Mouse (Mus musculus) CH12.LX (cell line): Measurements from ENCODE around the gene Atp5d. TPM values are rescaled to one million over a fixed set of nuclear protein-coding genes. Genes with fewer than 3 reads are reported as not detected.

Experiments
- DNase-seq: peaks from one replicate; pipeline ENCODE4 v3.0.0-alpha.2; 2013; ENCODE audit errors: extremely low read depth
- H3K27ac ChIP-seq: 2 replicates; pipeline ENCODE4 v1.5.1; 2012; ENCODE audit warnings: low read depth, mild to moderate bottlenecking, control low read depth, moderate library complexity; ENCODE audit not compliant: insufficient read depth
- H3K27me3 ChIP-seq: replicated peaks from 2 replicates; pipeline ENCODE3; 2012; ENCODE audit warnings: inconsistent platforms
- H3K36me3 ChIP-seq, 2 experiments: replicated peaks in 1 of 2; 2 replicates each; pipeline versions ENCODE3 to v1.6.1; 2012; ENCODE audit warnings: inconsistent platforms in 1 of 2, low read length in 1 of 2, mild to moderate bottlenecking in 1 of 2, mixed read lengths in 1 of 2, moderate library complexity in 1 of 2; ENCODE audit not compliant: control insufficient read depth in 1 of 2, insufficient read depth in 1 of 2
- H3K4me1 ChIP-seq, 2 experiments: 2 replicates each; pipeline ENCODE4 v1.6.1; 2012; ENCODE audit warnings: inconsistent platforms in 1 of 2, moderate library complexity in 1 of 2; ENCODE audit not compliant: insufficient read depth in 2 of 2, control insufficient read depth in 1 of 2
- H3K4me2 ChIP-seq: 2 replicates; pipeline ENCODE4 v1.6.1; 2012; ENCODE audit warnings: low read depth, mild to moderate bottlenecking, control low read depth; ENCODE audit not compliant: poor library complexity, insufficient read depth, severe bottlenecking
- H3K4me3 ChIP-seq, 3 experiments: fragments of 150-350 bp in 1 of 3; sonication (generic) in 1 of 3; replicated peaks in 1 of 3; 2 replicates each; pipeline versions ENCODE3 to v1.5.1; 2011 to 2012; ENCODE audit warnings: low read depth in 2 of 3, low read length in 2 of 3, mild to moderate bottlenecking in 2 of 3, moderate library complexity in 2 of 3, control low read depth in 1 of 3, improper control_type of control experiment in 1 of 3, inconsistent platforms in 1 of 3, mixed read lengths in 1 of 3; ENCODE audit not compliant: poor library complexity in 1 of 3
- H3K79me2 ChIP-seq: replicated peaks from 2 replicates; pipeline ENCODE4 v1.6.1; 2012; ENCODE audit warnings: mild to moderate bottlenecking, moderate library complexity; ENCODE audit not compliant: control insufficient read depth, poor library complexity, insufficient read depth, severe bottlenecking; ENCODE audit errors: extremely low read depth
- H3K9ac ChIP-seq: 2 replicates; pipeline ENCODE4 v1.6.1; 2012; ENCODE audit warnings: low read depth, mild to moderate bottlenecking, control low read depth, moderate library complexity; ENCODE audit not compliant: insufficient read depth
- H3K9me3 ChIP-seq: replicated peaks from 2 replicates; pipeline ENCODE3; 2012; ENCODE audit warnings: low read length, inconsistent platforms, mixed read lengths
- BHLHE40 ChIP-seq: IDR thresholded peaks from 2 replicates; pipeline ENCODE4 v1.6.1; 2011; ENCODE audit warnings: mild to moderate bottlenecking, low read depth, low read length, improper control_type of control experiment
- CHD1 ChIP-seq: IDR thresholded peaks from 2 replicates; pipeline ENCODE4 v1.6.1; 2012; ENCODE audit warnings: low read depth, low read length, improper control_type of control experiment, inconsistent platforms
- CHD2 ChIP-seq: IDR thresholded peaks from 2 replicates; pipeline ENCODE4 v1.6.1; 2011; ENCODE audit warnings: low read length, improper control_type of control experiment
- CTCF ChIP-seq, 2 experiments: IDR thresholded peaks in 1 of 2; conservative IDR thresholded peaks in 1 of 2; 2 replicates each; pipeline ENCODE4 v1.5.1; 2011 to 2012; ENCODE audit warnings: low read depth in 2 of 2, low read length in 2 of 2, improper control_type of control experiment in 1 of 2, inconsistent platforms in 1 of 2, mild to moderate bottlenecking in 1 of 2, moderate library complexity in 1 of 2
- ELF1 ChIP-seq: IDR thresholded peaks from 2 replicates; pipeline ENCODE4 v1.6.1; 2014; ENCODE audit warnings: low read depth, mild to moderate bottlenecking, inconsistent platforms, low read length, improper control_type of control experiment
- ETS1 ChIP-seq: conservative IDR thresholded peaks from 2 replicates; pipeline ENCODE4 v1.6.1; 2012; ENCODE audit warnings: low read depth, mild to moderate bottlenecking, inconsistent platforms, low read length, improper control_type of control experiment, moderate library complexity
- HCFC1 ChIP-seq: IDR thresholded peaks from 2 replicates; pipeline ENCODE4 v1.6.1; 2012; ENCODE audit warnings: low read depth, mild to moderate bottlenecking, inconsistent platforms, low read length, improper control_type of control experiment
- IRF4 ChIP-seq: IDR thresholded peaks from 2 replicates; pipeline ENCODE4 v1.6.1; 2014; ENCODE audit warnings: low read depth, mild to moderate bottlenecking, inconsistent platforms, low read length, improper control_type of control experiment
- JUN ChIP-seq: IDR thresholded peaks from 2 replicates; pipeline ENCODE4 v1.6.1; 2011; ENCODE audit warnings: low read depth, mild to moderate bottlenecking, low read length, improper control_type of control experiment, moderate library complexity; ENCODE audit not compliant: insufficient read depth
- JUND ChIP-seq: conservative IDR thresholded peaks from 2 replicates; pipeline ENCODE4 v1.6.1; 2011; ENCODE audit warnings: low read depth, low read length, improper control_type of control experiment
- KAT2A ChIP-seq: IDR thresholded peaks from 2 replicates; pipeline ENCODE4 v1.6.1; 2012; ENCODE audit warnings: low read length, improper control_type of control experiment, inconsistent platforms; ENCODE audit not compliant: insufficient replicate concordance
- MAX ChIP-seq: IDR thresholded peaks from 2 replicates; pipeline ENCODE4 v1.6.1; 2011; ENCODE audit warnings: low read length, improper control_type of control experiment
- MAZ ChIP-seq: IDR thresholded peaks from 2 replicates; pipeline ENCODE4 v1.6.1; 2012; ENCODE audit warnings: low read depth, mild to moderate bottlenecking, inconsistent platforms, low read length, improper control_type of control experiment, moderate library complexity
- MEF2A ChIP-seq: IDR thresholded peaks from 2 replicates; pipeline ENCODE4 v1.6.1; 2014; ENCODE audit warnings: low read depth, mild to moderate bottlenecking, inconsistent platforms, low read length, improper control_type of control experiment, borderline replicate concordance
- MXI1 ChIP-seq: IDR thresholded peaks from 2 replicates; pipeline ENCODE4 v1.6.1; 2011; ENCODE audit warnings: mild to moderate bottlenecking, low read depth, low read length, improper control_type of control experiment
- MYC ChIP-seq: IDR thresholded peaks from 2 replicates; pipeline ENCODE4 v1.6.1; 2011; ENCODE audit warnings: low read depth, mild to moderate bottlenecking, improper control_type of control experiment, low read length
- NELFE ChIP-seq: IDR thresholded peaks from 2 replicates; pipeline ENCODE4 v1.6.1; 2011; ENCODE audit warnings: low read depth, low read length, improper control_type of control experiment
- NRF1 ChIP-seq: IDR thresholded peaks from 2 replicates; pipeline ENCODE4 v1.6.1; 2014; ENCODE audit warnings: low read depth, mild to moderate bottlenecking, inconsistent platforms, low read length, improper control_type of control experiment, moderate library complexity
- PAX5 ChIP-seq: IDR thresholded peaks from 2 replicates; pipeline ENCODE4 v1.6.1; 2012; ENCODE audit warnings: low read length, inconsistent platforms, mixed read lengths
- POLR2A ChIP-seq: IDR thresholded peaks from 2 replicates; pipeline ENCODE4 v1.6.1; 2011; ENCODE audit warnings: low read depth, mild to moderate bottlenecking, improper control_type of control experiment, low read length
- POLR2AphosphoS2 ChIP-seq: IDR thresholded peaks from 2 replicates; pipeline ENCODE4 v1.6.1; 2011; ENCODE audit warnings: low read depth, low read length, improper control_type of control experiment
- RCOR1 ChIP-seq: conservative IDR thresholded peaks from 2 replicates; pipeline ENCODE4 v1.6.1; 2012; ENCODE audit warnings: low read depth, mild to moderate bottlenecking, inconsistent platforms, low read length, improper control_type of control experiment
- SIN3A ChIP-seq: IDR thresholded peaks from 2 replicates; pipeline ENCODE4 v1.6.1; 2012; ENCODE audit warnings: low read length, improper control_type of control experiment, inconsistent platforms
- SMC3 ChIP-seq: IDR thresholded peaks from 2 replicates; pipeline ENCODE4 v1.6.1; 2011; ENCODE audit warnings: low read depth, low read length, improper control_type of control experiment
- TBP ChIP-seq: conservative IDR thresholded peaks from 2 replicates; pipeline ENCODE4 v1.6.1; 2011; ENCODE audit warnings: low read depth, low read length, improper control_type of control experiment
- TCF12 ChIP-seq: IDR thresholded peaks from 2 replicates; pipeline ENCODE4 v1.6.1; 2014; ENCODE audit warnings: low read depth, mild to moderate bottlenecking, inconsistent platforms, low read length, improper control_type of control experiment
- UBTF ChIP-seq: IDR thresholded peaks from 2 replicates; pipeline ENCODE4 v1.6.1; 2012; ENCODE audit warnings: low read depth, mild to moderate bottlenecking, inconsistent platforms, low read length, improper control_type of control experiment, moderate library complexity
- USF1 ChIP-seq: IDR thresholded peaks from 2 replicates; pipeline ENCODE4 v1.6.1; 2014; ENCODE audit warnings: low read depth, mild to moderate bottlenecking, inconsistent platforms, low read length, improper control_type of control experiment
- ZKSCAN1 ChIP-seq: IDR thresholded peaks from 2 replicates; pipeline ENCODE4 v1.6.1; 2012; ENCODE audit warnings: low read depth, inconsistent platforms, low read length, improper control_type of control experiment, borderline replicate concordance
- ZNF384 ChIP-seq: IDR thresholded peaks from 2 replicates; pipeline ENCODE4 v1.6.1; 2012; ENCODE audit warnings: low read depth, low read length, improper control_type of control experiment, inconsistent platforms
- dilution Hi-C: fragments of 300-500 bp; cut with MboI; formaldehyde crosslinking; loops from 2 replicates; pipeline ENCODE4 v1.14.3; 2020; ENCODE audit warnings: low sequenced_read_pairs; ENCODE audit not compliant: extremely low pct_unique_long_range_greater_than_20kb, extremely low pct_ligation_motif_present
- in situ Hi-C: fragments of 300-500 bp; cut with MboI; formaldehyde crosslinking; loops from 3 replicates; pipeline ENCODE4 v1.14.3; 2019; ENCODE audit warnings: low sequenced_read_pairs, low pct_ligation_motif_present, low pct_unique_long_range_greater_than_20kb, mixed read lengths
- polyA plus RNA-seq: library from polyadenylated mRNA; unstranded; fragments of >175 nt; gene quantifications from 2 replicates; pipeline ENCODE4 v1.2.1, GENCODE M21; 2012; ENCODE audit warnings: low read depth; ENCODE audit not compliant: insufficient read length
- total RNA-seq, 2 experiments: library from RNA; depleted of rRNA; stranded (reverse); fragments of 300-350 nt in 1 of 2; fragments of >200 nt in 1 of 2; gene quantifications; 2 replicates each; pipeline ENCODE4 v1.2.3; 2012 to 2014

The Atp5d gene
- total and polyA plus RNA-seq, 3 experiments, result 106 to 352 (median 326) TPM

GRCm38 (mm10) chr10:80150226-80151210, 12.1 kb downstream of the Atp5d start:
- TF ChIP-seq SIN3A, result peak; percentile 52; the same call in 1 of the 2 replicates
- no peak for TF ChIP-seq JUN
- peak; percentile 74 for TF ChIP-seq IRF4
- peak; percentile 30; the same call in 1 of the 2 replicates for TF ChIP-seq BHLHE40
- no peak for TF ChIP-seq UBTF
- TF ChIP-seq NELFE, result no peak
- TF ChIP-seq MAX, result no peak
- TF ChIP-seq MAZ, result peak; percentile 96
- TF ChIP-seq CHD2, result peak; percentile 93
- TF ChIP-seq KAT2A, result peak; percentile 62; the same call in 1 of the 2 replicates
- no peak for TF ChIP-seq POLR2AphosphoS2
- no peak for TF ChIP-seq ZNF384
- TF ChIP-seq MXI1, result no peak
- TF ChIP-seq SMC3, result no peak
- no peak for TF ChIP-seq TBP
- TF ChIP-seq NRF1, result peak; percentile 48; the same call in 1 of the 2 replicates
- no peak for TF ChIP-seq JUND
- no peak for TF ChIP-seq CHD1
- no peak for TF ChIP-seq USF1
- TF ChIP-seq CTCF (conservative IDR thresholded peaks at IDR 0.05 in 1 of 2, IDR thresholded peaks at IDR 0.05 in 1 of 2; ENCODE audit: low read depth in 2 of 2, low read length in 2 of 2), result no peak; a peak in 1 of 4 replicates
- TF ChIP-seq ETS1, result peak; percentile 70
- no peak for TF ChIP-seq MYC
- TF ChIP-seq MEF2A, result peak; percentile 26; the same call in 1 of the 2 replicates
- TF ChIP-seq RCOR1, result no peak
- TF ChIP-seq POLR2A, result peak; percentile 51
- TF ChIP-seq ELF1, result peak; percentile 77
- TF ChIP-seq HCFC1, result peak; percentile 51; the same call in 1 of the 2 replicates
- TF ChIP-seq ZKSCAN1, result no peak
- TF ChIP-seq TCF12, result peak; percentile 82
- no peak for TF ChIP-seq PAX5
- Histone ChIP-seq H3K4me3 (peak overlapping the region; percentile 81 to 84 (median 82)), H3K4me2 (peak overlapping the region; percentile 67), H3K9me3 (no peaks in the 10 kb centered on the region), H3K27ac (peak overlapping the region; percentile 96), H3K36me3 (peaks cover 36 to 49% of the 10 kb centered on the region in 2 experiments), H3K9ac (peak overlapping the region; percentile 95), H3K79me2 (peaks cover 15% of the 10 kb centered on the region), H3K27me3 (no peaks in the 10 kb centered on the region), H3K4me1 (peaks cover 29 to 50% of the 10 kb centered on the region in 2 experiments)
- no peak for DNase-seq
- in situ Hi-C loops (no loop called here), dilution Hi-C loops (no loop called here)
